Comparison of ENCODE assay signal across 8 mouse cellular contexts in genomic region chr12:22623205-22623604, GRCm38 (mm10).
DNase-seq lines count a peak whose midpoint lies in the region; ATAC-seq and TF ChIP-seq lines count a peak whose summit lies in the region.
"Not testable (repeated sequence)": the region's sequence is repeated elsewhere in the genome, so short reads cannot be mapped to it uniquely, and the experiment has no call there.

No protein-coding gene starts in this region.

- H3K27ac ChIP-seq in forebrain, embryonic 16.5 days (ENCODE audit: low read length); intestine, embryonic 15.5 days; lung, embryonic 14.5 days (ENCODE audit: low read depth); neural tube, embryonic 14.5 days (ENCODE audit: low read depth, low read length): not testable (repeated sequence)

- not testable (repeated sequence) for H3K36me3 ChIP-seq in forebrain, embryonic 16.5 days (ENCODE audit: control insufficient read depth, insufficient read depth); intestine, embryonic 15.5 days; lung, embryonic 14.5 days (ENCODE audit: insufficient read depth); neural tube, embryonic 14.5 days (ENCODE audit: control insufficient read depth, insufficient read depth, low read length)

- not testable (repeated sequence) for H3K4me2 ChIP-seq in forebrain, embryonic 16.5 days (ENCODE audit: low read length); intestine, embryonic 15.5 days (replicated peaks); lung, embryonic 14.5 days; neural tube, embryonic 14.5 days (ENCODE audit: low read depth, low read length)

- not testable (repeated sequence) for H3K27me3 ChIP-seq in forebrain, embryonic 16.5 days (replicated peaks; ENCODE audit: control insufficient read depth, insufficient read depth, low read length); intestine, embryonic 15.5 days (replicated peaks); lung, embryonic 14.5 days (ENCODE audit: insufficient read depth, low read length); neural tube, embryonic 14.5 days (ENCODE audit: control insufficient read depth, insufficient read depth, low read length)

- DNase-seq in adrenal gland, postnatal 10 days: peak; percentile 13
- peak; percentile 7 for DNase-seq in heart, postnatal 4 days
- peak; percentile 2 for DNase-seq in kidney, postnatal 10 days
- not testable (repeated sequence) for DNase-seq in lung, embryonic 14.5 days
- peak; percentile 17 for DNase-seq in urinary bladder, adult 2 months (ENCODE audit: low spot score)

- not testable (repeated sequence) for H3K4me1 ChIP-seq in forebrain, embryonic 16.5 days (replicated peaks; ENCODE audit: control insufficient read depth, insufficient read depth, low read length); intestine, embryonic 15.5 days (replicated peaks); lung, embryonic 14.5 days (ENCODE audit: insufficient read depth); neural tube, embryonic 14.5 days (ENCODE audit: control insufficient read depth, insufficient read depth, low read length)

- ATAC-seq in forebrain, embryonic 16.5 days: 0 out of 2 replicates have a peak, but pooled peaks have one; percentile 36
- peak; percentile 92 for ATAC-seq in intestine, embryonic 15.5 days
- ATAC-seq in lung, embryonic 14.5 days (ENCODE audit: insufficient read depth): peak; percentile 85
- ATAC-seq in neural tube, embryonic 14.5 days (ENCODE audit: low read depth): peak; percentile 49; the same call in 1 of the 2 replicates

- no CpG with 5 or more reads among the region's 45 CpGs for WGBS in forebrain, embryonic 16.5 days
- no CpG with 5 or more reads among the region's 45 CpGs for WGBS in intestine, embryonic 15.5 days
- no CpG with 5 or more reads among the region's 45 CpGs for WGBS in lung, embryonic 14.5 days
- no CpG with 5 or more reads among the region's 45 CpGs for WGBS in neural tube, embryonic 14.5 days

- H3K4me3 ChIP-seq in forebrain, embryonic 16.5 days (replicated peaks; ENCODE audit: low read length); intestine, embryonic 15.5 days (replicated peaks); lung, embryonic 14.5 days (ENCODE audit: low read depth, low read length); neural tube, embryonic 14.5 days (ENCODE audit: low read depth, low read length): not testable (repeated sequence)

- H3K9ac ChIP-seq in forebrain, embryonic 16.5 days (replicated peaks; ENCODE audit: low read depth, low read length); intestine, embryonic 15.5 days; lung, embryonic 14.5 days; neural tube, embryonic 14.5 days (replicated peaks; ENCODE audit: low read depth, low read length): not testable (repeated sequence)

- not testable (repeated sequence) for TF ChIP-seq CTCF in lung, embryonic 14.5 days (IDR thresholded peaks at IDR 0.05; ENCODE audit: low read depth)

- not testable (repeated sequence) for H3K9me3 ChIP-seq in forebrain, embryonic 16.5 days (ENCODE audit: control insufficient read depth, low read length); intestine, embryonic 15.5 days; lung, embryonic 14.5 days (ENCODE audit: low read depth, low read length); neural tube, embryonic 14.5 days (ENCODE audit: control insufficient read depth, low read length)

Comparison
In these comparisons a context has a peak if more than half of its experiments do, and no peak if none do; other contexts are left out.
1. ATAC-seq: peak in every context shown above with its lines; median percentile 92 in intestine, embryonic 15.5 days; 85 in lung, embryonic 14.5 days; 49 in neural tube, embryonic 14.5 days; 36 in forebrain, embryonic 16.5 days.